Mouse (Mus musculus) MEL (cell line): ENCODE results near the gene Inpp5e. TPM values are rescaled to one million over a fixed set of nuclear protein-coding genes. Genes with fewer than 3 reads are reported as not detected.
A peak's percentile ranks its signal among the peaks of the same experiment; 100 is the strongest.

Experiments
- DNase-seq: peaks from one replicate; pipeline ENCODE4 v3.0.0; 2011; ENCODE audit warnings: low read depth, low spot score
- H3K27ac ChIP-seq: 2 replicates; pipeline ENCODE4 v1.5.1; 2012; ENCODE audit warnings: low read depth, mild to moderate bottlenecking, control low read depth, low read length, moderate library complexity; ENCODE audit not compliant: control insufficient read depth
- H3K27me3 ChIP-seq, 2 experiments: fragments of 150-350 bp in 1 of 2; sonication (generic) in 1 of 2; 2 replicates each; pipeline ENCODE4 v1.6.1; 2012; ENCODE audit warnings: low read length in 2 of 2, mild to moderate bottlenecking in 2 of 2, improper control_type of control experiment in 1 of 2, moderate library complexity in 1 of 2; ENCODE audit not compliant: insufficient read depth in 2 of 2, control insufficient read depth in 1 of 2
- H3K36me3 ChIP-seq, 2 experiments: 2 replicates each; pipeline ENCODE4 v1.6.1; 2012 to 2014; ENCODE audit warnings: low read length in 2 of 2, improper control_type of control experiment in 1 of 2, inconsistent platforms in 1 of 2, mild to moderate bottlenecking in 1 of 2; ENCODE audit not compliant: insufficient read depth in 2 of 2, control insufficient read depth in 1 of 2
- H3K4me1 ChIP-seq, 2 experiments: fragments of 150-350 bp in 1 of 2; sonication (generic) in 1 of 2; 2 replicates each; pipeline ENCODE4 v1.6.1; 2012; ENCODE audit warnings: low read length in 2 of 2, improper control_type of control experiment in 1 of 2, mild to moderate bottlenecking in 1 of 2; ENCODE audit not compliant: insufficient read depth in 2 of 2, control insufficient read depth in 1 of 2
- H3K4me3 ChIP-seq, 2 experiments: fragments of 150-350 bp in 1 of 2; sonication (generic) in 1 of 2; 2 replicates each; pipeline ENCODE4 v1.5.1; 2012; ENCODE audit warnings: low read depth in 2 of 2, low read length in 2 of 2, mild to moderate bottlenecking in 2 of 2, moderate library complexity in 2 of 2, control low read depth in 1 of 2, improper control_type of control experiment in 1 of 2; ENCODE audit not compliant: control insufficient read depth in 1 of 2, insufficient read depth in 1 of 2
- H3K79me2 ChIP-seq: 2 replicates; pipeline ENCODE4 v1.6.1; 2012; ENCODE audit warnings: mild to moderate bottlenecking, low read length, moderate library complexity; ENCODE audit not compliant: control insufficient read depth, poor library complexity, insufficient read depth
- H3K9ac ChIP-seq: 2 replicates; pipeline ENCODE4 v1.6.1; 2012; ENCODE audit warnings: low read depth, mild to moderate bottlenecking, control low read depth, low read length, moderate library complexity; ENCODE audit not compliant: control insufficient read depth, poor library complexity, severe bottlenecking
- H3K9me3 ChIP-seq: fragments of 150-350 bp; sonication (generic); replicated peaks from 2 replicates; pipeline ENCODE4 v1.6.1; 2012; ENCODE audit warnings: mild to moderate bottlenecking, low read length, improper control_type of control experiment, moderate library complexity; ENCODE audit not compliant: insufficient read depth
- BHLHE40 ChIP-seq: IDR thresholded peaks from 2 replicates; pipeline ENCODE4 v1.6.1; 2012; ENCODE audit warnings: low read depth, mild to moderate bottlenecking, inconsistent platforms, low read length, improper control_type of control experiment, borderline replicate concordance
- CHD1 ChIP-seq: IDR thresholded peaks from 2 replicates; pipeline ENCODE4 v1.6.1; 2012; ENCODE audit warnings: low read depth, mild to moderate bottlenecking, inconsistent platforms, low read length, improper control_type of control experiment
- CHD2 ChIP-seq: IDR thresholded peaks from 2 replicates; pipeline ENCODE4 v1.6.1; 2011; ENCODE audit warnings: low read length, improper control_type of control experiment
- CTCF ChIP-seq, 3 experiments: IDR thresholded peaks in 2 of 3; conservative IDR thresholded peaks in 1 of 3; 2 replicates each; pipeline ENCODE4 v1.5.1; 2011 to 2012; ENCODE audit warnings: low read length in 3 of 3, low read depth in 2 of 3, mild to moderate bottlenecking in 2 of 3, improper control_type of control experiment in 1 of 3, inconsistent platforms in 1 of 3, mixed read lengths in 1 of 3, moderate library complexity in 1 of 3; ENCODE audit not compliant: control insufficient read depth in 1 of 3, insufficient read depth in 1 of 3, poor library complexity in 1 of 3, severe bottlenecking in 1 of 3
- ELF1 ChIP-seq: IDR thresholded peaks from 2 replicates; pipeline ENCODE4 v1.6.1; 2014; ENCODE audit warnings: low read depth, mild to moderate bottlenecking, inconsistent platforms, low read length, improper control_type of control experiment, moderate library complexity
- GABPA ChIP-seq: IDR thresholded peaks from 2 replicates; pipeline ENCODE4 v1.6.1; 2012; ENCODE audit warnings: low read depth, mild to moderate bottlenecking, inconsistent platforms, low read length, improper control_type of control experiment, moderate library complexity
- HCFC1 ChIP-seq: IDR thresholded peaks from 2 replicates; pipeline ENCODE4 v1.6.1; 2012; ENCODE audit warnings: low read depth, mild to moderate bottlenecking, inconsistent platforms, low read length, improper control_type of control experiment, moderate library complexity
- JUND ChIP-seq: IDR thresholded peaks from 2 replicates; pipeline ENCODE4 v1.6.1; 2011; ENCODE audit warnings: low read depth, mild to moderate bottlenecking, improper control_type of control experiment, low read length
- KAT2A ChIP-seq: conservative IDR thresholded peaks from 2 replicates; pipeline ENCODE4 v1.6.1; 2012; ENCODE audit warnings: low read depth, low read length, improper control_type of control experiment, inconsistent platforms
- MAFK ChIP-seq: IDR thresholded peaks from 2 replicates; pipeline ENCODE4 v1.6.1; 2011; ENCODE audit warnings: low read depth, mild to moderate bottlenecking, low read length, improper control_type of control experiment, borderline replicate concordance
- MAX ChIP-seq: IDR thresholded peaks from 2 replicates; pipeline ENCODE4 v1.6.1; 2011; ENCODE audit warnings: low read length, improper control_type of control experiment
- MAZ ChIP-seq: IDR thresholded peaks from 2 replicates; pipeline ENCODE4 v1.6.1; 2012; ENCODE audit warnings: low read depth, mild to moderate bottlenecking, inconsistent platforms, low read length, improper control_type of control experiment
- MXI1 ChIP-seq: IDR thresholded peaks from 2 replicates; pipeline ENCODE4 v1.6.1; 2011; ENCODE audit warnings: mild to moderate bottlenecking, low read depth, low read length, improper control_type of control experiment
- MYB ChIP-seq: IDR thresholded peaks from 2 replicates; pipeline ENCODE4 v1.6.1; 2011; ENCODE audit warnings: mild to moderate bottlenecking, low read depth, low read length, improper control_type of control experiment
- MYC ChIP-seq: IDR thresholded peaks from 2 replicates; pipeline ENCODE4 v1.6.1; 2011; ENCODE audit warnings: low read depth, mild to moderate bottlenecking, low read length, improper control_type of control experiment, moderate library complexity
- POLR2A ChIP-seq, 2 experiments: IDR thresholded peaks; 2 replicates each; pipeline ENCODE4 v1.6.1; 2011 to 2012; ENCODE audit warnings: low read length in 2 of 2, mild to moderate bottlenecking in 2 of 2, control low read depth in 1 of 2, improper control_type of control experiment in 1 of 2, low read depth in 1 of 2, moderate library complexity in 1 of 2; ENCODE audit not compliant: control insufficient read depth in 1 of 2, insufficient read depth in 1 of 2, poor library complexity in 1 of 2
- POLR2AphosphoS5 ChIP-seq: IDR thresholded peaks from 2 replicates; pipeline ENCODE4 v1.6.1; 2012; ENCODE audit warnings: low read depth, borderline replicate concordance, mild to moderate bottlenecking, inconsistent platforms, low read length, moderate library complexity, mixed read lengths
- RCOR1 ChIP-seq: IDR thresholded peaks from 2 replicates; pipeline ENCODE4 v1.6.1; 2012; ENCODE audit warnings: low read depth, mild to moderate bottlenecking, inconsistent platforms, low read length, improper control_type of control experiment
- SIN3A ChIP-seq: IDR thresholded peaks from 2 replicates; pipeline ENCODE4 v1.6.1; 2012; ENCODE audit warnings: low read length, improper control_type of control experiment, inconsistent platforms
- SMC3 ChIP-seq: IDR thresholded peaks from 2 replicates; pipeline ENCODE4 v1.6.1; 2011; ENCODE audit warnings: low read depth, low read length, improper control_type of control experiment
- TBP ChIP-seq: IDR thresholded peaks from 2 replicates; pipeline ENCODE4 v1.8.0; 2011; ENCODE audit warnings: low read depth, low read length, improper control_type of control experiment
- UBTF ChIP-seq: IDR thresholded peaks from 2 replicates; pipeline ENCODE4 v1.6.1; 2012; ENCODE audit warnings: low read depth, mild to moderate bottlenecking, inconsistent platforms, low read length, improper control_type of control experiment, moderate library complexity, borderline replicate concordance; ENCODE audit not compliant: insufficient read depth
- ZC3H11A ChIP-seq: IDR thresholded peaks from 2 replicates; pipeline ENCODE4 v1.6.1; 2012; ENCODE audit warnings: low read depth, mild to moderate bottlenecking, inconsistent platforms, low read length, improper control_type of control experiment
- ZMIZ1 ChIP-seq: IDR thresholded peaks from 2 replicates; pipeline ENCODE4 v1.6.1; 2012; ENCODE audit warnings: low read depth, mild to moderate bottlenecking, inconsistent platforms, low read length, improper control_type of control experiment, moderate library complexity
- ZNF384 ChIP-seq: IDR thresholded peaks from 2 replicates; pipeline ENCODE4 v1.6.1; 2012; ENCODE audit warnings: low read depth, mild to moderate bottlenecking, inconsistent platforms, low read length, improper control_type of control experiment
- polyA plus RNA-seq, 2 experiments: library from polyadenylated mRNA; stranded (reverse) in 1 of 2; unstranded in 1 of 2; fragments of >175 nt in 1 of 2; fragments of >200 nt in 1 of 2; gene quantifications; 2 replicates each; pipeline versions ENCODE4 v1.2.1 to v1.2.4; 2012; ENCODE audit warnings: low replicate concordance in 2 of 2, low read depth in 1 of 2; ENCODE audit not compliant: insufficient read length in 2 of 2, insufficient read depth in 1 of 2, missing spikeins in 1 of 2
- total RNA-seq: library from RNA; depleted of rRNA; stranded (reverse); fragments of 300-350 nt; gene quantifications from 2 replicates; pipeline ENCODE4 v1.2.3, GENCODE M21; 2012

Gene Inpp5e
- total and polyA plus RNA-seq, 3 experiments: 11.2 to 17.5 TPM; not detected in 1

GRCm38 (mm10) chr2:26447451-26447850 lies 38.4 kb upstream of the Inpp5e start:
- TF ChIP-seq RCOR1 (no peak), HCFC1 (no peak), MYB (no peak), MAFK (no peak), JUND (no peak), CHD2 (no peak), ZC3H11A (no peak), MXI1 (no peak), ELF1 (no peak)
- Histone ChIP-seq H3K27me3 (no peaks in the 10 kb centered on the region), H3K9ac (no peak overlapping the region), H3K4me3 (no peak overlapping the region), H3K4me1 (peaks cover 6 to 13% of the 10 kb centered on the region in 2 experiments), H3K9me3 (no peaks in the 10 kb centered on the region), H3K36me3 (peaks cover 0 to 12% of the 10 kb centered on the region in 2 experiments; a peak in 2 of 4 replicates), H3K27ac (no peak overlapping the region), H3K79me2 (peaks cover 15% of the 10 kb centered on the region)
- no peak for DNase-seq

DNA sequence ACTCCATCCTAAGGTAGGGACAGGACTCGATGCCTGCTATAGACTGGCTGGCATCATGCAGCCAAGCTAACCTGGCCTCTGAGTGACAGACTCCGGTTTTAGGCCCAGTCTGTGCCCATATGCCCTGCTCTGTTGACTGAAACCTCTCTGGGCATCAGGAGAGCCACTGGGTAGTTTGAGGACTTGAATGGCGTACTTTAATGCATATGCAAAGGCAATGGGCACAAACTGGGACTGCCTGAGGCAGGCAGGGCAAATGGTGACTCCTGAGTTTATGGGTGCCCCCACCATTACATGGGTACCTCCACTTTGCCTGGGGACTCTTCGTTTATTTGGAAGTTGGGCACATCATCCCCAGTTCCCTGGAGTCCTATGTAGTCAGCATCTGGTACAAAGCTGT lies 37.7 kb upstream of the Inpp5e start:
- no peak for DNase-seq
- Histone ChIP-seq H3K27me3 (no peaks in the 10 kb centered on the region), H3K9ac (peak overlapping the region; percentile 88), H3K9me3 (no peaks in the 10 kb centered on the region), H3K79me2 (peaks cover 15% of the 10 kb centered on the region), H3K36me3 (peaks cover 0 to 12% of the 10 kb centered on the region in 2 experiments; a peak in 2 of 4 replicates), H3K27ac (no peak overlapping the region), H3K4me3 (peak overlapping the region; percentile 66 to 98), H3K4me1 (peaks cover 6 to 13% of the 10 kb centered on the region in 2 experiments)
- TF ChIP-seq UBTF (no peak), CHD1 (no peak)

DNA sequence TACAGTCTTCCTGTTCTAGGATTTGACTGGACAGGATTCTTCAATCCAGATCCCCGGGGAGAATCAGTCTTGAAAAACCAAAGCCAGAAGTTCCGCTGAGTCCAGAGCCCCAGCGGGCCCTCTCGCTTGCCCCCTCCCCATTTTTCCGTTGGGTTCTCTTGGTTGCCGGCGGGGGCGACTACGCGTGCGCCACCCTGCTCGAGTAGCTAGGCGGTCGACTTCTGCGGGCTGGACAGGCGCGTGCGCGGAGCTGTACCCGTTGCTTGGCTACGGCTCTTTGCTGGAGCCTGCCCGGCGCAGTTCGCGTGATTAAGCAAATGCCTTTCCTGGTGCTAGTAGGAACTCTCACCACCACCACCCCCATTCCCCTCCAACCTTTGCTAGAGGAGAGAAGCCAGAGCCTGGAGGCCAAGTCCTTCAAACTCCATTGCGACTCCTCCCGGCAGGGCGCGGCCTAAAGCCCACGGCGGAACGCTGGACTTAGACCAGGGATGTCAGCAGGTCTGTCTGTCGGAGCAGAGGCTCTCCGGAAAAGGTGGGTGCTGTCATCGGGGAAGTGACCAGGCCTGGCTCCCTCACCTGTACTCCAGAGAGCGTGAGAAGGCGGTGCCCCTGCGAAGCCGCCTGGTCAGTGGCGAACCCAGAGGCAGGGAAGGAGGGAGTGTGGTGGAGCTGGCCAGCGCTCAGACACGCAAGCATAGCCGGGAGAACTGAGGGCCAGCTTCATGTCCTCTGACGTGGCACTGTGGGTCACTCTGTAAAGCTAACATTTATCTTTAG lies 36.9 kb upstream of the Inpp5e start:
- peak; percentile 96 for DNase-seq
- Histone ChIP-seq H3K36me3 (peaks cover 1 to 12% of the 10 kb centered on the region in 2 experiments; a peak in 3 of 4 replicates), H3K4me3 (peak overlapping the region; percentile 66 to 98), H3K9me3 (no peaks in the 10 kb centered on the region), H3K9ac (peak overlapping the region; percentile 88), H3K27ac (peak overlapping the region; percentile 86), H3K79me2 (peaks cover 15% of the 10 kb centered on the region), H3K4me1 (peaks cover 6 to 13% of the 10 kb centered on the region in 2 experiments), H3K27me3 (no peaks in the 10 kb centered on the region)
- TF ChIP-seq MXI1 (peak; percentile 98), CHD2 (no peak), POLR2AphosphoS5 (no peak), ZNF384 (no peak), MYB (peak; percentile 19; the same call in 1 of the 2 replicates), CTCF (IDR thresholded peaks at IDR 0.05 in 2 of 3, conservative IDR thresholded peaks at IDR 0.05 in 1 of 3; ENCODE audit: control insufficient read depth in 1 of 3, insufficient read depth in 1 of 3, low read depth in 2 of 3, low read length in 3 of 3, poor library complexity in 1 of 3, severe bottlenecking in 1 of 3) (peak in 2 of 3 experiments; percentile 4 to 13; a peak in 1 of 6 replicates), TBP (no peak; the same call in 1 of the 2 replicates), SMC3 (no peak), MAX (peak; percentile 58; the same call in 1 of the 2 replicates), KAT2A (no peak; the same call in 1 of the 2 replicates), MAZ (no peak), BHLHE40 (peak; percentile 27; the same call in 1 of the 2 replicates), GABPA (no peak), UBTF (no peak), SIN3A (peak; percentile 98), POLR2A (IDR thresholded peaks at IDR 0.05; ENCODE audit: control insufficient read depth in 1 of 2, insufficient read depth in 1 of 2, low read depth in 1 of 2, low read length in 2 of 2, poor library complexity in 1 of 2) (peak; percentile 51 to 68; a peak in 3 of 4 replicates), ZMIZ1 (0 out of 2 replicates have a peak, but pooled peaks have one; percentile 2), MYC (peak; percentile 81)
